Mouse (Mus musculus) layer of hippocampus, adult 18-20 months (tissue): Measurements from ENCODE around the gene Prkd3. TPM values are rescaled to one million over a fixed set of nuclear protein-coding genes. Genes with fewer than 3 reads are reported as not detected.
A peak's percentile ranks its signal among the peaks of the same experiment; 100 is the strongest.

ENCODE experiments used
- DNase-seq, 2 experiments: peaks; one replicate each; pipeline ENCODE4 v3.0.0; 2022; ENCODE audit warnings: low spot score in 2 of 2
- total RNA-seq, 2 experiments: library from RNA; stranded (reverse); gene quantifications; 2 replicates each; pipeline ENCODE4 v1.2.3; 2021

Gene Prkd3
- total RNA-seq, 2 experiments from 2014 or later = 12.0 to 12.9 TPM

DNA sequence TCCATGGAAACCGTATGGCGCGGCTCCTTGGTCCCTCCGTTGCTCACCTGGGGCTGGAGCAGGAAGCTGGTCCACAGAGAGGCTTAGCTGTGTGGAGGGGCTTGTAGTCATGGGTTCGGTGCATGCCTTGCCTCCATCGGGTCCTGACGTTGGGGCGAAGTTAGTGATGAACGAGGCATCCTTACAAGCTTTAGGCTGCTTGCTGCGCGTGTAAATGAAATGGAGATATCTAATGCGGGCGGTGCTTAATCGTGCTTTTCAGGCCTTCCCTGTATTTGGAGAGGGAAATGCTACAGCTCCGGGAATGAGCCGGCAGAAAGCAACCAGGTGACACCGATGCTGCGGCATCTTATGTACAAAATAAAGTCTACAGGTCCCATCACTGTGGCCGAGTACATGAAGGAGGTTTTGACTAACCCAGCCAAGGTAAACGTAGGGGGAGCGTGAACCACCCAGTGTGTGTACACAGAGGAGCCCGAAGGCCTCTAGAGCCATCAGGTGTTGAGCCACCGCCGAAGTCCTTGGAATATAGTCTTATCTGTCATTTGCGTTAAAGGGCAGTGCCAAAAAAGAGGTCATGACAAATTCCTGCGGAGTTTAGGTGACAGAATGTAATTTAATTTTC, 83.3 kb downstream of the Prkd3 start:
- DNase-seq = no peak

DNA sequence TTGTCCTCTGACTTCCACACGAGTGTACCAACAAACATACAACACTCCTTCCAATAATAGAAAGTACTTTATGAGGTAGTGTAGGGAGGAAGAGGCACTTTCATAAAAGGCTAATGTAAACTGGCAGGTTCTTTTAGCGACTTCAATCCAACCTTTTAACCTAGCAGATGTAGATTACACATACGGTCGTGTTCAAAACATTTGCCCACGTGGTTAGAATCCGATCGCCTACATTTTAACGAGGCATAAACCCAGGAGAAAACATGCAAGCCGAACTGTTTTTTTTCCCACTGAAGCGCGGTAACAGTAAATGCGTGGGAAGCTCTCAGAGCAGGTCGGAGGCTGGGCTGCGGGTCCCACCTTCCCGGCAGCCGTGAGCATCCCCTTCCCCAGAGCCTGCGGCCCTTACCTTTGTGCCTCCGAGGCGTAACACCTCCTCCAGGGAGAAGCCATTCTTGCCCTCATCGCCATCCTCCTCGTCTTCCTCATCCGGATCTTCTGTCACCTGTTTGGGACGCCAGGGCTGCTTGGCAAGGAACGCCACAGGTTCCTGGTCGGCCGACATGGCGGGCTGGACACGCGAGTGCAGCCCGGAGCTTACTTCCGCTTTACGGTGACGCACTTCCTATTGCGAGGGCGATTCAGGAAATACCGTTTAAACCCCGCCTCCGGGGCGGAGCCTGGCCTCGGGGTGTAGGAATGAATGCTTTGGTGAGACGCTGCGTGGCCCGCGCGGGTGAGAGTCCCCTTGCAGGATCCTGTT, 84.0 kb downstream of the Prkd3 start, which contains the start of the genes Cebpz and Ndufaf7:
Gene Cebpz, minus strand, starts transcription at position 601 of the 763 bp plus-strand sequence.
Gene Ndufaf7, plus strand, starts transcription at position 671 of the 763 bp plus-strand sequence.
- peak; percentile 96 to 98 for DNase-seq

- no peak for DNase-seq
Measured at GRCm38 (mm10) chr17:78935857-78936256, 84.8 kb downstream of the Prkd3 start.

GRCm38 (mm10) chr17:78917696-78918095, 102.9 kb downstream of the Prkd3 start:
- no peak for DNase-seq

DNA sequence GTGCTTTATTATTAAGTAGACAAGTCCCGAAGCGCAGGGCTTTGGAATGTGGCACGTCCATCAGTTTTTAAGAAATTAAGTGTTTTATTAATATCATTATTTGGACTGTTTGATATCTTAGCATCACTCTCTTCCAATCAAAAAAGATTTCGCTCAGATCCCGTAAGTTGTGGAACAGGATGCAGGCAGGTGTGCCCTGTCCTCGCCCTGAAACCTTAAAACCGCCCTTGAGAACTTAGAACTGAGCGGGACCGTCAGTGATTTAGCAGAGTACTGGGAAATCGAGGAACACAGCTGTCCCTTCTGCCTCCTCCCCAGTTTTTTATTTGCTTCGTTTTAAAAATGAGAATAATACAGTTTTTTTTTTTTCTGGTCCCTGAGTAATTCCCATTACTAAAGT, 103.7 kb downstream of the Prkd3 start:
- no peak for DNase-seq

GRCm38 (mm10) chr17:78916369-78916813, 104.2 kb downstream of the Prkd3 start, which contains the start of gene Cebpzos:
Gene Cebpzos (plus strand): TSS chr17:78916500.
- DNase-seq = peak; percentile 86 to 91

- no peak for DNase-seq
Measured at GRCm38 (mm10) chr17:78915772-78916171, 104.8 kb downstream of the Prkd3 start.

DNA sequence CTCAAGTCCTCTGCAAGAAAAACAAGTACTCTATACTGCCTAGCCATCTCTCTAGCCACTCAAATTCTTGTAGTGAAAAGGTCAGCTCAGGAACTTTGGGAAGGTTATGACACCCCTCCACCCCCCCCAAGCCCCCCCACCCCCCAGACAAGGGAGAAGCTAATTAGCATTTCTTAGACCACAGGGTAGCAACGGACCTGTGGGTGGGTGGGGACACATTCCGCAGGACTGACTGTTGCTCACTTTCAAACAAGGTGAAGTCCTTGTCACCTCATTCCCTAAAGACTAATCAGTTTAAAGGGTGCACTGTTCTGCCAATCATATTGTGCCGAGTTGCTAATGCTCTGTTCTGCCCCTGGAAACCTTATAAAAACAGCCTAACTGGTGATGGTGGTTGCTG, 106.7 kb downstream of the Prkd3 start:
- no peak for DNase-seq

DNA sequence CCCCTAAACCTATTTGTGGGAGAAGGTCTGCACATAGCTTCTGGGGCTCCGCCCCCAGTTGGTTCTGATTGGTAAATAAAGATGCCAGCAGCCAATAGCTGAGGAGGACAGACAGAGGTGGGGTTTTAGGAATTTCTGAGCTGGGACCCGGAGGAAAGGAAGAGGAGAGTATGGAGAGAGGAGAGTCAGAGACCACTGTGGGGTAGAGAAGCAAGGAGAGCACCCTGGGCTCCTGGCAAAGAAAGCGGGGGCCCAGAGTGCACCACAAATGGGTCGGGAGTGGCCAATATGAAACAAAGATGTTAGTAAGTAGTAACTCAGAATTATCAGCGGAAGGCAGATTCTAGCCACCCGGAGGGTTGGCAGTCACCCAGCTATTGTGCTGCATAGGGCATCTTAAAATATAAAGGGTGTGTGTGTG, 107.7 kb downstream of the Prkd3 start:
- DNase-seq = peak in 1 of 2 experiments; percentile 13

GRCm38 (mm10) chr17:78909374-78909773, 111.2 kb downstream of the Prkd3 start:
- DNase-seq = no peak

- no peak for DNase-seq
Measured at GRCm38 (mm10) chr17:78906892-78907291, 113.7 kb downstream of the Prkd3 start, which contains the start of gene Sult6b1. Gene Sult6b1 (minus strand): TSS chr17:78906992.

DNA sequence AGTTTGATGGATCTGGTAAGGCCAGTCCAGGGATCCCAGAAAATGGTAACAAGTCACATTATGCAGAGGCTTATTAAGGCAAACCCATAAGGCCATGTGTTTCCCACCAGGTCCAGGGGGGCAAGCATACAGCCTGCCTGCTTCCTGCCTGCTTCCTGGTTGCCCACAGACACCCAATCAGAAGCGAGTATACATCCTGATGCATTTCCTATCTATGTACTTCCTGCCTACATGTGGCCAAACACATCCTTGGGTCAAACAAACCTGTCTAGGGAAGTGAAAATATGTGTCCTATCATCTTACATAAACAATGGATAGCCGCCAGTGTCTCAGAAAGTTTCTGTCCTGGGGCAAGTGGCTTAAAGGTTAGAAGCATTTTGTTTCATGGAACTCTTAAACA, 117.5 kb downstream of the Prkd3 start:
- no peak for DNase-seq

Other genes starting within 250 kb of the Prkd3 start
- 10 to 100 TPM; 50.8 TPM for gene Heatr5b, start 185.5 kb downstream of the Prkd3 start, total RNA-seq
- gene Gpatch11, start 185.2 kb downstream of the Prkd3 start, total RNA-seq = 10 to 100 TPM; 39.9 to 42.5 TPM
- 1 to 10 TPM; 4.4 to 6.3 TPM for gene Eif2ak2, start 138.2 kb downstream of the Prkd3 start, total RNA-seq
- gene Sult6b1, start 113.8 kb downstream of the Prkd3 start, total RNA-seq = not detected
- 10 to 100 TPM; 28.0 to 31.4 TPM for gene Cebpzos, start 104.3 kb downstream of the Prkd3 start, total RNA-seq
- gene Cebpz, start 83.8 kb downstream of the Prkd3 start, total RNA-seq = 10 to 100 TPM; 32.0 to 35.3 TPM
- gene Ndufaf7, start 83.7 kb downstream of the Prkd3 start, total RNA-seq = 10 to 100 TPM; 45.8 to 51.1 TPM
- 10 to 100 TPM; 10.7 to 13.4 TPM for gene Qpct, start 31.1 kb upstream of the Prkd3 start, total RNA-seq